In genomic region chr5:150402832-150403447, GRCm38 (mm10) we compare ENCODE assay signal across 11 mouse cellular contexts.
A peak's percentile ranks its signal among the peaks of the same experiment; 100 is the strongest.
DNase-seq lines count a peak whose midpoint lies in the region; ATAC-seq and TF ChIP-seq lines count a peak whose summit lies in the region.
"Had no signal": no experiment of that assay in that cellular context is flagged by ENCODE, and none has a peak within 500 bp of the region (broad histone marks: within the 10 kb centered on the region; RNA-seq: fewer than 3 reads in every experiment).

No protein-coding gene starts in this region.

- peak overlapping the region; percentile 62; the same call in 1 of the 2 replicates for H3K27ac ChIP-seq in forebrain, embryonic 10.5 days
- no peak overlapping the region for H3K27ac ChIP-seq in forebrain, postnatal 0 days (ENCODE audit: low read depth, low read length)
- H3K27ac ChIP-seq in left cerebral cortex, adult 2 months: no peak overlapping the region
- H3K27ac ChIP-seq in embryonic facial prominence, embryonic 14.5 days (replicated peaks; ENCODE audit: low read depth, low read length): no peak overlapping the region
- H3K27ac ChIP-seq in midbrain, postnatal 0 days (ENCODE audit: low read depth, low read length): no peak overlapping the region

- H3K9me3 ChIP-seq in forebrain, embryonic 10.5 days: no peaks in the 10 kb centered on the region
- H3K9me3 ChIP-seq in forebrain, postnatal 0 days (ENCODE audit: low read length): no peaks in the 10 kb centered on the region
- no peaks in the 10 kb centered on the region for H3K9me3 ChIP-seq in embryonic facial prominence, embryonic 14.5 days (ENCODE audit: control insufficient read depth, low read length)
- H3K9me3 ChIP-seq in midbrain, postnatal 0 days (ENCODE audit: low read length): no peaks in the 10 kb centered on the region

- no peaks in the 10 kb centered on the region for H3K27me3 ChIP-seq in forebrain, embryonic 10.5 days (ENCODE audit: poor library complexity, severe bottlenecking)
- H3K27me3 ChIP-seq in forebrain, postnatal 0 days (ENCODE audit: insufficient read depth, low read length): no peaks in the 10 kb centered on the region
- no peaks in the 10 kb centered on the region for H3K27me3 ChIP-seq in embryonic facial prominence, embryonic 14.5 days (replicated peaks; ENCODE audit: control insufficient read depth, insufficient read depth, low read length)
- no peaks in the 10 kb centered on the region for H3K27me3 ChIP-seq in midbrain, postnatal 0 days (ENCODE audit: insufficient read depth, low read length)

- 28% methylated on average over 13 of the region's 13 CpGs for WGBS in forebrain, embryonic 10.5 days
- WGBS in forebrain, postnatal 0 days: 23% methylated on average over 13 of the region's 13 CpGs
- WGBS in embryonic facial prominence, embryonic 14.5 days: 32% methylated on average over 13 of the region's 13 CpGs
- 26% methylated on average over 13 of the region's 13 CpGs for WGBS in midbrain, postnatal 0 days

- intact Hi-C loops in left cerebral cortex, adult 2 months (cut with DNase I): no loop called here
- intact Hi-C loops in left cerebral cortex, postnatal 25 days (cut with DNase I): no loop called here

- TF ChIP-seq CTCF in forebrain, postnatal 0 days (IDR thresholded peaks at IDR 0.05; ENCODE audit: low read depth): no peak; the same call in 1 of the 2 replicates
- TF ChIP-seq CTCF in left cerebral cortex, adult 2 months (IDR thresholded peaks at IDR 0.05): peak; percentile 10
- TF ChIP-seq CTCF in midbrain, postnatal 0 days (IDR thresholded peaks at IDR 0.05): peak; percentile 35

- no peak overlapping the region for H3K4me2 ChIP-seq in forebrain, postnatal 0 days (ENCODE audit: low read depth)
- H3K4me2 ChIP-seq in embryonic facial prominence, embryonic 14.5 days (ENCODE audit: low read depth, low read length): peak overlapping the region; percentile 36
- H3K4me2 ChIP-seq in midbrain, postnatal 0 days (ENCODE audit: low read depth, low read length, poor library complexity, severe bottlenecking): no peak overlapping the region

- peak overlapping the region; percentile 38 for H3K4me3 ChIP-seq in forebrain, embryonic 10.5 days
- no peak overlapping the region for H3K4me3 ChIP-seq in forebrain, postnatal 0 days (ENCODE audit: low read depth, low read length)
- no peak overlapping the region for H3K4me3 ChIP-seq in left cerebral cortex, adult 2 months
- H3K4me3 ChIP-seq in embryonic facial prominence, embryonic 14.5 days (ENCODE audit: low read depth, low read length): no peak overlapping the region
- no peak overlapping the region for H3K4me3 ChIP-seq in midbrain, postnatal 0 days (ENCODE audit: low read depth, low read length)

- DNase-seq in forebrain, embryonic 10.5 days (ENCODE audit: extremely low spot score, low spot score): peak; percentile 36
- DNase-seq in forebrain, postnatal 0 days: no peak
- no peak for DNase-seq in left cerebral cortex, adult 2 months (ENCODE audit: extremely low spot score in 1 of 2, low spot score in 2 of 2)
- no peak for DNase-seq in left cerebral cortex, adult 18-20 months (ENCODE audit: low spot score in 2 of 2)
- peak; percentile 35 for DNase-seq in embryonic facial prominence, embryonic 14.5 days (ENCODE audit: low spot score)
- peak; percentile 10 for DNase-seq in midbrain, postnatal 0 days (ENCODE audit: low spot score)
- DNase-seq in left cerebral cortex, postnatal 25 days (ENCODE audit: low spot score in 2 of 2): no peak
- DNase-seq in spleen, postnatal 36 days (ENCODE audit: low spot score in 2 of 2): no peak
- DNase-seq: heart, adult 18-20 months; right cerebral cortex, postnatal 14 days; thymus, postnatal 14 days had no signal

- ATAC-seq in forebrain, postnatal 0 days: no peak
- ATAC-seq in embryonic facial prominence, embryonic 14.5 days (ENCODE audit: low read depth): 0 out of 2 replicates have a peak, but pooled peaks have one; percentile 53
- ATAC-seq in midbrain, postnatal 0 days (ENCODE audit: low FRiP score): no peak

- H3K9ac ChIP-seq in forebrain, postnatal 0 days: no peak overlapping the region
- no peak overlapping the region for H3K9ac ChIP-seq in embryonic facial prominence, embryonic 14.5 days (ENCODE audit: low read depth, low read length)
- H3K9ac ChIP-seq in midbrain, postnatal 0 days (replicated peaks; ENCODE audit: low read length, poor library complexity, severe bottlenecking): no peak overlapping the region

- no peaks in the 10 kb centered on the region; the same call in 1 of the 2 replicates for H3K36me3 ChIP-seq in forebrain, embryonic 10.5 days (replicated peaks)
- H3K36me3 ChIP-seq in forebrain, postnatal 0 days (ENCODE audit: insufficient read depth): peaks cover 72% of the 10 kb centered on the region
- H3K36me3 ChIP-seq in embryonic facial prominence, embryonic 14.5 days (ENCODE audit: control insufficient read depth, insufficient read depth, low read length): peaks cover 28% of the 10 kb centered on the region
- H3K36me3 ChIP-seq in midbrain, postnatal 0 days (ENCODE audit: insufficient read depth, low read length): peaks cover 69% of the 10 kb centered on the region

- 0 out of 2 replicates have a peak, but pooled peaks cover 4% of the 10 kb centered on the region for H3K4me1 ChIP-seq in forebrain, embryonic 10.5 days
- no peaks in the 10 kb centered on the region for H3K4me1 ChIP-seq in forebrain, postnatal 0 days (ENCODE audit: insufficient read depth)
- no peaks in the 10 kb centered on the region for H3K4me1 ChIP-seq in embryonic facial prominence, embryonic 14.5 days (ENCODE audit: control insufficient read depth, insufficient read depth, low read length)
- no peaks in the 10 kb centered on the region for H3K4me1 ChIP-seq in midbrain, postnatal 0 days (ENCODE audit: insufficient read depth, low read length)

Comparison
In these comparisons a context has a peak if more than half of its experiments do, and no peak if none do; other contexts are left out.
1. DNase-seq: peak in forebrain, embryonic 10.5 days (single experiment), embryonic facial prominence, embryonic 14.5 days (single experiment) and midbrain, postnatal 0 days (single experiment); none in forebrain, postnatal 0 days (single experiment), left cerebral cortex, adult 2 months (0 of 2), left cerebral cortex, adult 18-20 months (0 of 2), left cerebral cortex, postnatal 25 days (0 of 2) and spleen, postnatal 36 days (0 of 2).